8 mouse cellular contexts compared by ENCODE assay signal in the genomic region with DNA sequence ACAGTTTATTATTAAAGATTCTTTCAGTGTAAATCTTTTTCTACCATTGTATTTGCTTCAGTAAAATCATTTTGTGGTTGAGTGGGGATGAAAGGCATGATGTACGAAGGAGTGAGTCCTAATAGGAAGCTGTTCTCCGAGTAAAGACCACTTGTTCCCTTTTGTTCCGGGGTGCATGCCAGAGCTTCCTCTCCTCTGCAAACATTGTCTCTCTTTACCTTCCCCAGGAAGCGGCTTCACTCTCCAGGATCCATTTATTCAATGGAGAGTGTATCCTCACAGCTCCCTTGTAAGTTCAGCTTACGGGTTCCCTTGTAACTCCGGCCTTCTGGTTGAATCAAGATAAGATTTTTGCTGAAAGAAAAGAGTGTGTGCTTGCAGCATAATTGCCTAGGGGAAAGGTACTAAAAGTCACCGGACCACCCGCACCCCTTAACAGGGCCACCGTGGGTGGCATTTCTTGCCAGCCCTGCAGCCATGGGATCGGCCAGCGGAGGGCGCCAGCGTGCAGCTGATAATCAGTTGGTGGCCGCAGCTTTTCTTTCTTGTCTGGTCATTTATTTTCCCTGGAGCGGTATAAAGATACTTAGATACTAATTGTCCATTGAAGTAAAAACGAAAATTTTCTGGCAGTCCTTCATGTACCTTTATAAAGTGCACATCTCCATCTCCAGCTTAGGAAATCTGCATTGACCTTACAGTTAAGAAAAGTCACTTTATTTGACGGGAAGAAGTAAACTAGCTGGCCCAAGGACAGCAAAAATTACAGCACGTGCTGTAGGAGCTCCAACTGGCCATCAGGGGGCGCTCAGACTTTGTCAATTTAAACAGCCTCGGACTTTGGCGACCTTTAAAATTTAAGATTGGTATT. TPM values are rescaled to one million over a fixed set of nuclear protein-coding genes. Genes with fewer than 3 reads are reported as not detected.
DNase-seq lines count a peak whose midpoint lies in the region; ATAC-seq and TF ChIP-seq lines count a peak whose summit lies in the region.

No protein-coding gene starts in this region.

- H3K4me1 ChIP-seq in lung, embryonic 14.5 days (ENCODE audit: insufficient read depth), result no peaks in the 10 kb centered on the region
- 0 out of 2 replicates have a peak, but pooled peaks cover 4% of the 10 kb centered on the region for H3K4me1 ChIP-seq in olfactory bulb, adult 2 months (ENCODE audit: control insufficient read depth, insufficient read depth, low read length)

- H3K36me3 ChIP-seq in lung, embryonic 14.5 days (ENCODE audit: insufficient read depth), result peaks cover 3% of the 10 kb centered on the region; the same call in 1 of the 2 replicates

- no peaks in the 10 kb centered on the region for H3K27me3 ChIP-seq in lung, embryonic 14.5 days (ENCODE audit: insufficient read depth, low read length)

- peak; percentile 73 for TF ChIP-seq CTCF in lung, embryonic 14.5 days (IDR thresholded peaks at IDR 0.05; ENCODE audit: low read depth)
- peak; percentile 73; the same call in 1 of the 2 replicates for TF ChIP-seq CTCF in olfactory bulb, adult 2 months (IDR thresholded peaks at IDR 0.05; ENCODE audit: insufficient read depth, low read depth, low read length)

- 1% methylated on average over 21 of the region's 21 CpGs for WGBS in lung, embryonic 14.5 days
- 2% methylated on average over 21 of the region's 21 CpGs for WGBS in olfactory bulb, adult 2 months

- TF ChIP-seq POLR2A in olfactory bulb, adult 2 months (IDR thresholded peaks at IDR 0.05; ENCODE audit: insufficient read depth, low read depth, low read length), result no peak

- peak overlapping the region; percentile 10; the same call in 1 of the 2 replicates for H3K9ac ChIP-seq in lung, embryonic 14.5 days

- H3K4me3 ChIP-seq in lung, embryonic 14.5 days (ENCODE audit: low read depth, low read length), result peak overlapping the region; percentile 30
- peak overlapping the region; percentile 45 for H3K4me3 ChIP-seq in olfactory bulb, adult 2 months (ENCODE audit: insufficient read depth, low read depth, low read length)

- H3K27ac ChIP-seq in lung, embryonic 14.5 days (ENCODE audit: low read depth), result 0 out of 2 replicates have a peak overlapping the region, but pooled peaks have one; percentile 50
- H3K27ac ChIP-seq in olfactory bulb, adult 2 months (ENCODE audit: insufficient read depth, low read depth, low read length), result peak overlapping the region; percentile 69

- no peaks in the 10 kb centered on the region; the same call in 1 of the 2 replicates for H3K9me3 ChIP-seq in lung, embryonic 14.5 days (ENCODE audit: low read depth, low read length)

- peak; percentile 81 for ATAC-seq in frontal cortex, adult (ENCODE audit: low TSS enrichment)
- peak; percentile 92 to 94 for ATAC-seq in hematopoietic stem cell, adult 5-6 weeks (replicated peaks in 1 of 2; ENCODE audit: insufficient read depth in 1 of 2, low FRiP score in 2 of 2, low TSS enrichment in 1 of 2, low read depth in 1 of 2, poor library complexity in 2 of 2, severe bottlenecking in 2 of 2)
- ATAC-seq in lung, embryonic 14.5 days (ENCODE audit: insufficient read depth), result peak; percentile 78

- peak overlapping the region; percentile 71 for H3K4me2 ChIP-seq in lung, embryonic 14.5 days

- DNase-seq in MEL-GATA-1-ER (ENCODE audit: extremely low read depth, low read depth), result peak; percentile 56
- DNase-seq in cerebellum, adult 8-10 months, result peak; percentile 79
- DNase-seq in layer of hippocampus, adult 8-10 months (ENCODE audit: low spot score in 2 of 2), result peak; percentile 64 to 91
- peak; percentile 91 for DNase-seq in lung, embryonic 14.5 days
- peak; percentile 19 to 31 for DNase-seq in thymus, adult 18-20 months

RNA-seq across cellular contexts. Expression of a gene that starts 53.6 kb away (rescaled TPM):
- 178 and 214 TPM in 2 replicates for total RNA-seq in hematopoietic stem cell, adult 5-6 weeks (2017)
- 10 to 100 TPM; 43.8 to 53.6 (median 45.9) TPM for total RNA-seq in layer of hippocampus, adult 8-10 months (2022)
- polyA plus RNA-seq in lung, embryonic 14.5 days (2014; fragmentation: Nextera tagmentation; extraction: Ambion mirVana), result 103 and 104 TPM in 2 replicates
- not detected in 2 replicates for polyA plus RNA-seq in olfactory bulb, adult 2 months (2012; ENCODE audit: insufficient read depth, insufficient read length, low replicate concordance, missing spikeins)

Comparison
In these comparisons a context has a peak if more than half of its experiments do, and no peak if none do; other contexts are left out.
1. Peak in every context shown above with its lines: DNase-seq, ATAC-seq, H3K4me3 ChIP-seq and H3K27ac ChIP-seq.
2. DNase-seq: peak in every context shown above with its lines; median percentile 91 in lung, embryonic 14.5 days; 79 in cerebellum, adult 8-10 months; 78 in layer of hippocampus, adult 8-10 months; 56 in MEL-GATA-1-ER; 25 in thymus, adult 18-20 months.